Mouse (Mus musculus) olfactory bulb, adult 2 months (tissue): ENCODE measurements at regions not wholly inside any gene's neighbourhood (a gene's known extent, or its start where the extent isn't known, plus 50 kb on each side); places are given as distances from the start of the nearest gene placed in this dataset.

Experiments
- CTCF ChIP-seq: fragments of 200-500 bp; IDR thresholded peaks from 2 replicates; pipeline ENCODE4 v1.5.1; 2012; ENCODE audit warnings: low read depth, mild to moderate bottlenecking, low read length, moderate library complexity; ENCODE audit not compliant: insufficient read depth
- POLR2A ChIP-seq: fragments of 200-500 bp; IDR thresholded peaks from 2 replicates; pipeline ENCODE4 v1.6.1; 2012; ENCODE audit warnings: mild to moderate bottlenecking, low read depth, low read length, moderate library complexity; ENCODE audit not compliant: insufficient read depth

GRCm38 (mm10) chr13:70092886-70093285, 290.7 kb downstream of the Med10 start:
- TF ChIP-seq CTCF (no peak), POLR2A (no peak)
